Mouse (Mus musculus) CH12.LX (cell line): ENCODE data around the gene Cep170b.

Experiments
- CHD2 ChIP-seq: IDR thresholded peaks from 2 replicates; pipeline ENCODE4 v1.6.1; 2011; ENCODE audit warnings: low read length, improper control_type of control experiment
- CTCF ChIP-seq, 2 experiments: IDR thresholded peaks in 1 of 2; conservative IDR thresholded peaks in 1 of 2; 2 replicates each; pipeline ENCODE4 v1.5.1; 2011 to 2012; ENCODE audit warnings: low read depth in 2 of 2, low read length in 2 of 2, improper control_type of control experiment in 1 of 2, inconsistent platforms in 1 of 2, mild to moderate bottlenecking in 1 of 2, moderate library complexity in 1 of 2
- EP300 ChIP-seq: IDR thresholded peaks from 2 replicates; pipeline ENCODE4 v1.6.1; 2011; ENCODE audit warnings: low read length, improper control_type of control experiment
- KAT2A ChIP-seq: IDR thresholded peaks from 2 replicates; pipeline ENCODE4 v1.6.1; 2012; ENCODE audit warnings: low read length, improper control_type of control experiment, inconsistent platforms; ENCODE audit not compliant: insufficient replicate concordance
- MAFK ChIP-seq: IDR thresholded peaks from 2 replicates; pipeline ENCODE4 v1.6.1; 2011; ENCODE audit warnings: low read length, improper control_type of control experiment; ENCODE audit not compliant: insufficient replicate concordance
- MAX ChIP-seq: IDR thresholded peaks from 2 replicates; pipeline ENCODE4 v1.6.1; 2011; ENCODE audit warnings: low read length, improper control_type of control experiment
- PAX5 ChIP-seq: IDR thresholded peaks from 2 replicates; pipeline ENCODE4 v1.6.1; 2012; ENCODE audit warnings: low read length, inconsistent platforms, mixed read lengths
- RAD21 ChIP-seq: IDR thresholded peaks from 2 replicates; pipeline ENCODE4 v1.6.1; 2011; ENCODE audit warnings: low read depth, mild to moderate bottlenecking, low read length, improper control_type of control experiment, moderate library complexity
- TBP ChIP-seq: conservative IDR thresholded peaks from 2 replicates; pipeline ENCODE4 v1.6.1; 2011; ENCODE audit warnings: low read depth, low read length, improper control_type of control experiment
- TCF12 ChIP-seq: IDR thresholded peaks from 2 replicates; pipeline ENCODE4 v1.6.1; 2014; ENCODE audit warnings: low read depth, mild to moderate bottlenecking, inconsistent platforms, low read length, improper control_type of control experiment
- ZC3H11A ChIP-seq: IDR thresholded peaks from 2 replicates; pipeline ENCODE4 v1.6.1; 2012; ENCODE audit warnings: low read depth, mild to moderate bottlenecking, inconsistent platforms, low read length, improper control_type of control experiment
- ZNF384 ChIP-seq: IDR thresholded peaks from 2 replicates; pipeline ENCODE4 v1.6.1; 2012; ENCODE audit warnings: low read depth, low read length, improper control_type of control experiment, inconsistent platforms

- TF ChIP-seq TBP (no peak), CHD2 (no peak), ZNF384 (no peak), CTCF (conservative IDR thresholded peaks at IDR 0.05 in 1 of 2, IDR thresholded peaks at IDR 0.05 in 1 of 2; ENCODE audit: low read depth in 2 of 2, low read length in 2 of 2) (no peak), EP300 (no peak), MAFK (no peak), TCF12 (no peak), ZC3H11A (no peak), MAX (no peak), KAT2A (no peak), PAX5 (no peak), RAD21 (no peak)
Observed at GRCm38 (mm10) chr12:112739023-112739568, 18.8 kb downstream of the Cep170b start.
